Mouse (Mus musculus) liver, postnatal 0 days (tissue): ENCODE data around the gene Them7.

Source experiments
- CTCF ChIP-seq: sonication (generic); IDR thresholded peaks from 2 replicates; pipeline ENCODE4 v1.5.1; 2016; ENCODE audit warnings: antibody characterized with exemption, low read depth
- EP300 ChIP-seq: IDR thresholded peaks from 2 replicates; pipeline ENCODE4 v1.6.1; 2016; ENCODE audit warnings: antibody characterized with exemption, low read depth, mild to moderate bottlenecking

- no peak for TF ChIP-seq EP300
- peak; percentile 68 for TF ChIP-seq CTCF
Observed at GRCm38 (mm10) chr2:105238775-105239174, 14.7 kb downstream of the Them7 start.
